Mouse (Mus musculus) kidney, adult 8-10 months (tissue): ENCODE measurements around the gene Rpl14.
A peak's percentile ranks its signal among the peaks of the same experiment; 100 is the strongest.
"Not testable (repeated sequence)": the region's sequence is repeated elsewhere in the genome, so short reads cannot be mapped to it uniquely, and the experiment has no call there.

Experiments used
- DNase-seq, 2 experiments: peaks; one replicate each; pipeline ENCODE4 v3.0.0; 2022

Rpl14 gene

DNA sequence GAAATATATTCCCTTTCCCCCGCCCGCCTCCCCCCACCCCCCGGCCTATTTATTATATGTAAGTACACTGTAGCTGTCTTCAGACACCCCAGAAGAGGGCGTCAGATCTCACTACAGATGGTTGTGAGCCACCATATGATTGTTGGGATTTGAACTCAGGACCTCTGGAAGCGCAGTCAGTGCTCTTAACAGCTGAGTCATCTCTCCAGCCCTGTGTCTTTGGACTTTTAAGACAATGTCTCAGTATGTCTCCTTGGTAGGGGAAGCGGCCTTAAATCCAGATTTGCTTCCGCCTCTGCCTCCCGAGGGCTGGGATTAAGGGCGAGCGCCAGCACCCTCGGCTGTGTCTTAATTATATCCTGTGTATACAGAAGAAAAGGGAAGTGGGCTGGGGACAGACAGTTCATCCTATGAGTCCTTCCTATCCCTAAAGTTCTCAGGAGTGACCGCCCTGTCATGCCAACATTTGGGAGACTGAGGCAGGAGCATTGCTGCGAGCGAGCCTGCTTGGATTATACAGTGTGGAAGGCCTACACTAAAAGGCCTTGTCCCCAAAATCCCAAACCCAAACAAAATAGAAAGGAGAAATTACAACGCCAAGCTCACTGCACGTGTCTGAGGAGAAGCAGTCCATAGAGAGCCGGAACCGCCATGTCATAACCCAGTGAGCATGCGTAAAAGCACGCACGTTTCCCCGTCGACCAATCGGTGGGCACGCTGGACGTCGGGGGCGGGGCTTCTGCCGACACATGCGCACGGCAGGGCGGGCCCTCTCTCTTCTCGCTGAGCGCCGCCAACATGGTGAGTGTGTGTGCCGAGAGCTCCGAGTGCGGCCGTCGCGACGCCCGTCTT lies at the start of gene Rpl14:
Rpl14 (plus strand) TSS at position 704 of the 852 bp plus-strand sequence.
- peak; percentile 95 to 97 for DNase-seq

DNA sequence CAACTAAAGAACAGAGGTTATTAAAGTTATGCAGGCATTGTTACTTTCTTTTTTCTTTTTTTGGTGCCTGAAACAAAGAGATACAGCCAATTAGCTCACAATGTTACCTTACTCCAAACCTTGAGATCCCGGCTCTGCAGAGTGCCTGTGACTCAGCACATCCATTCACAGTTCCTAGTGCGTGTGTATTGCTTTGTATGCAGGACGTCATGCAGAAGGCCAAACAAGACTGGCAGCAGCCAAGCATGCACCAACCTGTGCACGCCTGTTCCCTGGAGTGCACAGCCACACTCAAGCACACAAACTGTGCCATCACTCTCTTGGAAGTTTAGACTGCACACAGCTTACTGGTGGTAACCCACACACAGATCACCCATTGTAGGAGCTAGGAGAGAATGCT lies 44.0 kb upstream of the Rpl14 start:
- DNase-seq = no peak

- no peak for DNase-seq
These were observed 43.3 kb upstream of the Rpl14 start for GRCm38 (mm10) chr9:120527919-120528318.

GRCm38 (mm10) chr9:120528815-120529510 lies 42.3 kb upstream of the Rpl14 start:
- DNase-seq = no peak

GRCm38 (mm10) chr9:120530471-120530870 lies 40.8 kb upstream of the Rpl14 start:
- DNase-seq = no peak

- DNase-seq = no peak
These were observed 39.2 kb upstream of the Rpl14 start for GRCm38 (mm10) chr9:120532062-120532461.

GRCm38 (mm10) chr9:120532691-120533090 lies 38.6 kb upstream of the Rpl14 start:
- DNase-seq = no peak

- not testable (repeated sequence) for DNase-seq
These were observed 37.7 kb upstream of the Rpl14 start for GRCm38 (mm10) chr9:120533446-120533950.

DNA sequence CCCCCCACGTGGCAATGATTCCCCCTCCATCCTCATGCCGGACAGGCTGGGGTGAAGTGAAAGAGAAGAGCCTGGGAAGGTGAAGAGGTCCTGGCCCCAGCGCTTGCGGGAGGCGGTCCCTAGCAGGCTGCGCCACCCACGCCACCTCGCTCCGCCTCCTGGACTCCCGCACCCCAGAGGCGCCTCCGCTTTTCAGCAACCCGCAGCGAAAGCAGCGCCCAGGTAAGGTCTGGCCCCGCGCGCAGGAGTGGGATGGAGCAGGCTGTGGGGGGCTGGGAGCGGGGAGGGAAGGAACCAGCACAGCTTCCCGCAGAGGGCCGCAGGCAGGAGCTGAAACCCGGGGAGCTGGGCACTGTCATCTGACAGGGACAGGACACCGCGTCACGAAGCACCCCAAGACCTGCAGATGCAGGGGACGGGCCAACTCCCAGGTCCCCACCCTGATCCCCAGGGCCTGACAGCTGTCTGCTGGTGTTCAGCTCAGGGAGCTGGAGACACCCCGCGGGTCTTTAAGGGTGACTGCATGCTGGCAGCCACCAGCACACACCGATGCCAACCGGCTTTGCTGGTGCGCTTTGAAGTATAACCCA lies 31.5 kb upstream of the Rpl14 start, which contains the start of gene Entpd3:
Entpd3 (plus strand) TSS at position 157 of the 590 bp plus-strand sequence.
- peak in 1 of 2 experiments; percentile 4 for DNase-seq

GRCm38 (mm10) chr9:120541411-120541810 lies 29.8 kb upstream of the Rpl14 start:
- DNase-seq = no peak

DNA sequence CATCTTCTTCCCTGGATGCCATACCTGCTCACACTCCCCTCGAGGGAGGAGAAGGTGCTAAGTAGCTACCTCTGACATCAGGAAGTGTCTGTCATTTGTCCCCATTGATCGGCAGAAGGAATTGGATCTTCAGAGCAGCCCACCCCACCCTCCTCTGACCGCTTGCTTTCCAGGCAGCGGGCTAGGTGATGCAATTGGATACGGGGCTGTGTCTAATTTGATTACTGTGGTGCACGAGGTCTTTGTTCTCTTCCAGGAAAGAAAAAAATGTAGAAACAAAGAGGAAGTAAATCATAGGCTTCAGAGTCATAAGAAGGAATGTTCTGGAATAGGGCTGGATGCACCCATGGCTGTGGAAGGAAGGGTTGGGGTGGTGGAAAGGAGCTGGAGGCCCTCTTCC lies 29.0 kb upstream of the Rpl14 start:
- no peak for DNase-seq

DNA sequence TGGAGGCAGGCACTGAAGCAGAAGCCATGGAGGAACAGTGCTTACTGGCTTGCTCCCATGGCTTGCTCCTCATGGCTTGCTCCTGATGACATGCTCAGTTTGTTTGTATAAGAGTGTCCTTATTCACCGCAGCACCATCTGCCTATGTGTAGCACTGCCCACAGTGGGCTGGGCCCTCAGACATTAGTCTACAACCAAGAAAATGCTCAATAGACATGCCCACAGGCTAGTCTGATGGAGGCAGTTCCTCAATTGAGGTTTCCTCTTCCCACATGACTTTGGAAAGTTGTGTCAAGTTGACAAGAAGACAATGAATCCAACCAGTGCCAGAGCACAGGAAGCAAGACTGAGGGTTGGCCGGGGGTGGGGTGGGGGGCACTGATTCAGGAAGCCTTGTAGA lies 25.2 kb upstream of the Rpl14 start:
- DNase-seq = no peak

- no peak for DNase-seq
These were observed 24.8 kb upstream of the Rpl14 start for GRCm38 (mm10) chr9:120546482-120546881.

DNA sequence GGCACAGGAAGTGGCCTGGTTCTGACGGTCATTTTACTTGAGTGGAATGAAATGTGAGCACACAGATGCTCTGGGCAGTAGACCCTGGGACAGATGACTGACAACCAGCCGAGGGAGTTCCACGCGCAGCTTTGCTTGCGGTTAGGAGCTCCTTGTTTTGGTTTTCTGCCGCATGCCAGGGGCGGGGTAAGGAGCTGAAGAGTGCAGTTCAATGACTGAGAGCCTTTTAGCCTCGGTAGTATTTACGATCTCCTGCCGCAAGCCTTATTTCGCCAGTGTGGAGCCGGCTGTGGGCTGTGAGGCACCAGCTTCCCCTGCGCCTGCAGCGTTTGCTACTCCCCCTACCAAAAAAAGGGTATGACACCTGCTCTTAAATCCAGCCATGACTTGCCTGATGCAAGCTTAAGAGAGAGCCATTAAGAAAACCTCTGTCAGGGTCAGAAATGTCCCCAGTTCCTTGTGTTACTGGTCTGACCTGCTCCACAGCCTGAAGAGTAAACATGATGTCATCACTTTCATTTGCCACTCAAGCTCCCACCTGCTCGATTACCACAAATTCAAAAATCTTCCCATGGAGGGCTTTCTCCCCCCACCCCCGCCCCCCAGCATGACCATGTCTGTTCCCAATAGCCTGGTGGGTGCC lies 24.1 kb upstream of the Rpl14 start:
- DNase-seq = no peak

DNA sequence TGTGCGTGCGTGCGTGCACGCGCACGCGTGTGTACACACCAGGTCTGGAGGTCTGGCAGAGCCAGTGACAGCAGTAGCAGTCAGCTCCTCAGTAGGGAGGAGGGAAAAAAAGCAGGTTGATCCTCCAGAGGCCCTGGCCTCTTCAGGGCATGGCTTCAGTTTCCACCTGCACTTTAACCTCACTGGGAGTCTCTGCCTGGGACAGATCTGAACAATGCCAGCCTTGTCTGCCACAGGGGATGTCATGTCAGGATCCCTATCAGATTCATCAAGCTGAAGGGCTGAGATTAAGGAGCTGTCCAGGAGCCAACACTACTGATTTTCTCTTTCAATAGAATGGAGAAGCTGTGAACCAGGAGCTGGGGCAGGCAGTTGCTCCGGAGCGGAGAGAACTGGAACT lies 20.5 kb upstream of the Rpl14 start:
- no peak for DNase-seq

- no peak for DNase-seq
These were observed 7.7 kb upstream of the Rpl14 start for GRCm38 (mm10) chr9:120563590-120563989.

GRCm38 (mm10) chr9:120564247-120564646 lies 7.0 kb upstream of the Rpl14 start:
- no peak for DNase-seq

DNA sequence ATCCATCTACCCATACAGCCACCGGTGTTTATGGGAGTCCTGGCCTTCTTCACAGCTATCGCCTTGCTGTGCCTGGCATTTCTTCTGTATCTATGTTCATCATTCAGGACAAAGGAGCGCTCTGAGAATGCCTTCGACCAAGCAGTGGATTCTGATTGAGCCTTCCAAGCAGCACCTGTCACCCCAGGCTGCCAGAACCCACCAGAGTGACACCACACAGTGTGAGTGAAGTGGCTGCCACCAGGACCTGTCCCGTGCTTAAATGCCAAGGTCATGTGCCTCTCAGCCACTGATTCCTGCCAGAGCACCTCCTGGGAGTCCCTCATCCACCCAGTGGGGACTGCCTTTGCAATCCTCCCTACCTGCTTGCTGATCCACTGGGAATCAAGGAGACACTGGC lies 4.9 kb upstream of the Rpl14 start:
- no peak for DNase-seq

- DNase-seq = no peak
These were observed 2.3 kb upstream of the Rpl14 start for GRCm38 (mm10) chr9:120568917-120569316.

DNA sequence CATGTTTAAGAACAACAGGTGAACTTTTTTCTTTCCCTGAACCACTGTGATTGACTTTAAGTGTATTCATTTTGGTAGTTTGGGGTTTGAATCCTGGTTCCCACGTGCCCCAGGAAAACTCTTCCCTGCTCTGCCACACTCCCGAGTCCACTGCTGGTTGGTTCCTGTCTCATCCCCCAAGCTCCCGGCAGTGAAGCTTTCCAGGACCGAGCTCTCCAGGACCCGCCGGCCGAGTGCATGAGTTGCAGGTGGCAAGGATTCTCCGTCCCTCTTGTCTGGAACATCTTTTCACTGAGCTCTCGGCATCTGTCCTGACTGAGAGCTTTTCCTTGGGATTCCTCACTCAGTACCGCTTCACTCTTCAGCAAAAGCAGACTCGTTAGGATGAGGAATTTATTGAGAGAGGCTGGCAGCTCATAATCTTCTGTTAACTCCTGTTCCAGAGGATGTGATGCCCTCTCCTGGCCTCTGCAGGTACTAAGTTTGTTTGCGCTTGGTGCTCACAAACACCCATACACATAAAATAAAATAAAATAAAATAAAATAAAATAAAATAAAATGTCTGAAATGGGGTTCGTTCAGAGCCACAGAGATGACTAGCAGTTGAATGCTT lies 1.4 kb upstream of the Rpl14 start:
- peak in 1 of 2 experiments; percentile 53 for DNase-seq

- no peak for DNase-seq
These were observed 914 bp upstream of the Rpl14 start for GRCm38 (mm10) chr9:120570334-120570725.

GRCm38 (mm10) chr9:120571593-120572385 lies 545 bp downstream of the Rpl14 start:
- DNase-seq = no peak
